Comparison of ENCODE assay signal across 9 mouse cellular contexts in the genomic region with DNA sequence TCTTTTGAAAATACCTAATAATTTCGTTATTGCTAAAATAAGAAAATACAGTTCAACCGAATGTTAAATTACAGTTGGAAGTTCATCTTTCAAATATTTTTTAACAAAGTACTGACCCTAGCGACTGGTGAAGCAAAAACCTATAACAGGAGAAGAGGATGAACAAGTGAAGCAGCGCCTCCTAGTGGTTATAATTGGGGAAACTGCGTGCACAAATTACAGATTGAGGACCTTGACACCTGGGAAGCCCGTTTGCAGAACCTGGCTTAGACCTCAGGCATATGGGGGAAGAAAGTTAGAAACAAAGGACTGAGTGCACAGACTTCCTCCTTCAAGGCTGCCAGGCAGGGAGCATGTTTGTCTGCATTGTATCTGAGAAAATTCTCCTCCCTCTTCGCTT.
DNase-seq lines count a peak whose midpoint lies in the region; ATAC-seq and TF ChIP-seq lines count a peak whose summit lies in the region.
"Had no signal": no experiment of that assay in that cellular context is flagged by ENCODE, and none has a peak within 500 bp of the region (broad histone marks: within the 10 kb centered on the region; RNA-seq: fewer than 3 reads in every experiment).

No protein-coding gene starts in this region.

- no peaks in the 10 kb centered on the region for H3K4me1 ChIP-seq in liver, embryonic 12.5 days
- no peaks in the 10 kb centered on the region; the same call in 1 of the 2 replicates for H3K4me1 ChIP-seq in embryonic facial prominence, embryonic 12.5 days
- H3K4me1 ChIP-seq in kidney, postnatal 0 days (replicated peaks; ENCODE audit: insufficient read depth, low read length) = no peaks in the 10 kb centered on the region
- peaks cover 4% of the 10 kb centered on the region; the same call in 1 of the 2 replicates for H3K4me1 ChIP-seq in limb, embryonic 15.5 days
- H3K4me1 ChIP-seq: neural tube, embryonic 13.5 days had no signal

- DNase-seq in liver = peak; percentile 29
- peak; percentile 6 for DNase-seq in adrenal gland, adult 8-10 months
- DNase-seq in kidney, postnatal 0 days (ENCODE audit: low spot score) = peak; percentile 87
- DNase-seq in right cerebral cortex, postnatal 14 days = peak; percentile 33

- H3K4me2 ChIP-seq in liver, embryonic 12.5 days = no peak overlapping the region
- H3K4me2 ChIP-seq in embryonic facial prominence, embryonic 12.5 days (replicated peaks) = no peak overlapping the region
- no peak overlapping the region for H3K4me2 ChIP-seq in kidney, postnatal 0 days (ENCODE audit: low read length)
- H3K4me2 ChIP-seq in limb, embryonic 15.5 days = no peak overlapping the region
- H3K4me2 ChIP-seq: neural tube, embryonic 13.5 days had no signal

- no peak overlapping the region for H3K27ac ChIP-seq in liver, embryonic 12.5 days
- 0 out of 2 replicates have a peak overlapping the region, but pooled peaks have one; percentile 30 for H3K27ac ChIP-seq in embryonic facial prominence, embryonic 12.5 days
- H3K27ac ChIP-seq in kidney, postnatal 0 days = no peak overlapping the region
- 0 out of 2 replicates have a peak overlapping the region, but pooled peaks have one; percentile 17 for H3K27ac ChIP-seq in limb, embryonic 15.5 days
- H3K27ac ChIP-seq: neural tube, embryonic 13.5 days had no signal

- TF ChIP-seq CTCF in kidney, postnatal 0 days (IDR thresholded peaks at IDR 0.05; ENCODE audit: low read depth) = peak; percentile 83

- no peaks in the 10 kb centered on the region for H3K9me3 ChIP-seq in liver, embryonic 12.5 days (replicated peaks)
- H3K9me3 ChIP-seq in embryonic facial prominence, embryonic 12.5 days = no peaks in the 10 kb centered on the region
- H3K9me3 ChIP-seq in kidney, postnatal 0 days (replicated peaks; ENCODE audit: low read length) = no peaks in the 10 kb centered on the region
- H3K9me3 ChIP-seq in limb, embryonic 15.5 days = no peaks in the 10 kb centered on the region
- H3K9me3 ChIP-seq: neural tube, embryonic 13.5 days had no signal

- no peak overlapping the region for H3K9ac ChIP-seq in liver, embryonic 12.5 days
- no peak overlapping the region for H3K9ac ChIP-seq in embryonic facial prominence, embryonic 12.5 days
- H3K9ac ChIP-seq in kidney, postnatal 0 days (ENCODE audit: low read depth, low read length) = no peak overlapping the region
- H3K9ac ChIP-seq in limb, embryonic 15.5 days = no peak overlapping the region
- H3K9ac ChIP-seq: neural tube, embryonic 13.5 days had no signal

- no peak overlapping the region for H3K4me3 ChIP-seq in liver, embryonic 12.5 days
- no peak overlapping the region for H3K4me3 ChIP-seq in embryonic facial prominence, embryonic 12.5 days
- H3K4me3 ChIP-seq in kidney, postnatal 0 days (replicated peaks; ENCODE audit: low read depth, low read length) = no peak overlapping the region
- H3K4me3 ChIP-seq in limb, embryonic 15.5 days = no peak overlapping the region
- H3K4me3 ChIP-seq: neural tube, embryonic 13.5 days had no signal

- H3K36me3 ChIP-seq in liver, embryonic 12.5 days = no peaks in the 10 kb centered on the region
- H3K36me3 ChIP-seq in embryonic facial prominence, embryonic 12.5 days = no peaks in the 10 kb centered on the region
- H3K36me3 ChIP-seq in kidney, postnatal 0 days (ENCODE audit: insufficient read depth, low read length) = no peaks in the 10 kb centered on the region
- H3K36me3 ChIP-seq in limb, embryonic 15.5 days = no peaks in the 10 kb centered on the region
- H3K36me3 ChIP-seq: neural tube, embryonic 13.5 days had no signal

- ATAC-seq in liver, embryonic 12.5 days = no peak
- ATAC-seq in embryonic facial prominence, embryonic 12.5 days (ENCODE audit: insufficient number of reproducible peaks, insufficient read depth, low FRiP score, low TSS enrichment) = no peak
- no peak for ATAC-seq in kidney, postnatal 0 days (replicated peaks; ENCODE audit: low FRiP score, low read depth)
- ATAC-seq in limb, embryonic 15.5 days (ENCODE audit: insufficient number of reproducible peaks, low FRiP score, low TSS enrichment, low read depth) = no peak
- ATAC-seq in erythroid progenitor cell, adult 5-6 weeks (replicated peaks; ENCODE audit: low FRiP score, poor library complexity, severe bottlenecking) = no peak

- 16% methylated on average over 7 of the region's 7 CpGs for WGBS in liver, embryonic 12.5 days (ENCODE audit: insufficient replicate concordance)
- WGBS in embryonic facial prominence, embryonic 12.5 days = 13% methylated on average over 7 of the region's 7 CpGs
- 20% methylated on average over 7 of the region's 7 CpGs for WGBS in kidney, postnatal 0 days
- WGBS in limb, embryonic 15.5 days = 12% methylated on average over 7 of the region's 7 CpGs

- no peaks in the 10 kb centered on the region for H3K27me3 ChIP-seq in liver, embryonic 12.5 days (replicated peaks)
- H3K27me3 ChIP-seq in embryonic facial prominence, embryonic 12.5 days = no peaks in the 10 kb centered on the region
- no peaks in the 10 kb centered on the region for H3K27me3 ChIP-seq in kidney, postnatal 0 days (ENCODE audit: insufficient read depth, low read length)
- no peaks in the 10 kb centered on the region for H3K27me3 ChIP-seq in limb, embryonic 15.5 days
- H3K27me3 ChIP-seq: neural tube, embryonic 13.5 days had no signal

Comparison
In these comparisons a context has a peak if more than half of its experiments do, and no peak if none do; other contexts are left out.
1. DNase-seq: peak in every context shown above with its lines; median percentile 87 in kidney, postnatal 0 days; 33 in right cerebral cortex, postnatal 14 days; 29 in liver; 6 in adrenal gland, adult 8-10 months.
2. H3K27ac ChIP-seq: peak in embryonic facial prominence, embryonic 12.5 days (single experiment) and limb, embryonic 15.5 days (single experiment); none in liver, embryonic 12.5 days (single experiment) and kidney, postnatal 0 days (single experiment).